Mouse (Mus musculus) CD8-positive naive resting alpha-beta T cell, adult 2 months (primary cell): ENCODE data around the gene Vmn2r75.
"Not testable (repeated sequence)": the region's sequence is repeated elsewhere in the genome, so short reads cannot be mapped to it uniquely, and the experiment has no call there.

Source experiments
- DNase-seq, 2 experiments: peaks; one replicate each; pipeline ENCODE4 v3.0.0; 2022; ENCODE audit warnings: low read depth in 2 of 2, low spot score in 2 of 2

Gene Vmn2r75

GRCm38 (mm10) chr7:86171678-86172077 lies at the start of gene Vmn2r75:
Vmn2r75 (minus strand) TSS chr7:86171778.
- DNase-seq, result not testable (repeated sequence)

- no peak for DNase-seq
Measured at GRCm38 (mm10) chr7:86211345-86211744, 39.8 kb upstream of the Vmn2r75 start.
